Mouse (Mus musculus): ENCODE results near the gene A830031A19Rik.

Gene A830031A19Rik

DNA sequence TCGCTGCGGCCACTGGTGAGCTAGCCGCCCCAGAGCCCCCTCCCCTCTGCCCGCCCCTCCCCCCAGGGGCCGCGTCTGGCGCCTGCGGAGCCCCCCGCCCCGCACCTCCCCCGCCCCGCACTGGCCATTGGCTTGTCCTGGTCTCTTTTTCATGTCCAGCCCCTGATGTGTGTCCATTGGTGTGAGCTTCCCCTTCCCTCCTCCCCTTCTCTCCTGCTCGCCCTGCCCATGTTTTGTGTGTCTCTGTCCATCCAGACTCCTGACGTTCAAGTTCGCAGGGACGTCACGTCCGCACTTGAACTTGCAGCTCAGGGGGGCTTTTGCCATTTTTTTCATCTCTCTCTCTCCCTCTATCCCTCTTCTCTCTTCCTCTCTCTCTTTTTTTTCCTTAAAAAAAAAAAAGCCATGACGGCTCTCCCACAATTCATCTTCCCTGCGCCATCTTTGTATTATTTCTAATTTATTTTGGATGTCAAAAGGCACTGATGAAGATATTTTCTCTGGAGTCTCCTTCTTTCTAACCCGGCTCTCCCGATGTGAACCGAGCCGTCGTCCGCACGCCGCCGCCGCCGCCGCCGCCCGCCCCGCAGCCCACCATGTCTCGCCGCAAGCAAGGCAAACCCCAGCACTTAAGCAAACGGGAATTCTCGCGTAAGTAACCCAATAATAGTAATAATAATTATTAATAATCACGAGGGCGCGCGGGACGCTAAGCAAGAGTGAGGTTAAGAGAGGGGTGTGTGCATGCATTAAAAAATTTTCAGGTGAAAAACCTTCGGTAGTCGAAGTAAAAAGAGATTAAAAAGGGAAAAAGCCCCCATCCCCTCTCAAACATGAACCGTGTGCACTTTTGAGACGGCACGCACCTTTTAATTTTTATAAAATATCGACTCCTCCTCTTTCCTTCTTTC is 3.2 kb upstream of the A830031A19Rik start, which contains the start of gene Bcl11a:
Gene Bcl11a (plus strand): TSS at position 262 of the 911 bp plus-strand sequence.
- peak; percentile 73 to 87 for DNase-seq (ENCODE audit: inconsistent age in 2 of 2, low spot score in 1 of 2)

DNA sequence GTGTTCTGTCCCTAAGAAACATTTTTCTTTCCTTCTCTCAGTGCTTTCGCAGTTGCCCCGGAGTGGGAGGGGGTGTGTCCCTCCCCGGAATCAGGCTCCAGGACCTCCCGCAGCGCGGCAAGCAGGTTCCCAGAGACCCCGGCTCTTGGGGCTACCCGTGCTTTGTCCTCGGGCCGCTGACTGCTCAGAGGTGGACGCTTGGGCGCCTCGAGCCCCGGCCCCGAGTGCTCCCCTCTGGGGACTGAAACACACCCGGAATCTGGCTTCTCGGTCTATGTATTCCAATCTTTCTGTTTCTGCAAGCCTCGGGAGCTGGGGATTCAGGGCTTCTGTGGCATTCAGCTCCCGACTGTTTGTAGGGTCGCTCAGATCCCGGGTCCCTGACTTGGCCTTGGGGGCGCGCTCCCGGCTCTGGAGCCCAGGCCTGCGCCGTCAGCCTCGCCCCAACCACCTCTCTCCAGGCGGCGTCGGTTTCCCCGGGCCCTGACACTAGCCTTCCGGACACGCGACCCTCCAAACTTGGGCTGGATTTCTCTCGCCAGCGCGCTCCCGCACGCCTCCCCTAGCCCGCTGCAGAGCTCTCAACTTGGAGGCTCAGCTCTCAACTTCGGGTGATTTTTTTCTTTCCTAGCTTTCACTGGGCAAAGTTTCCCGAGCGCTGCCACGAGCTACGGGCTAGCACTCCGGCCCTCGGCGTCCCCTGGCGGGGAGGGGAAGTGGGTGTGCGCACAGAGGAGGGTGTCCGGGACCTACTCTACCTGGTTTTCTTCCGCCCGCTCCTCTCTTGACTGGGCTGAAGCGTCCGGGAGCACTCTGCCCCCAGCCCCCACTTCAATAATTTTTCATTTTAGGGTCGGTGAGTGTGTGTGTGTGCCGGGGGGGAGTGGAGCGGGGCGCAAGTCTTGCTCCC is 2.2 kb upstream of the A830031A19Rik start:
- peak; percentile 71 to 90 for DNase-seq (ENCODE audit: inconsistent age in 2 of 2, low spot score in 1 of 2)

DNA sequence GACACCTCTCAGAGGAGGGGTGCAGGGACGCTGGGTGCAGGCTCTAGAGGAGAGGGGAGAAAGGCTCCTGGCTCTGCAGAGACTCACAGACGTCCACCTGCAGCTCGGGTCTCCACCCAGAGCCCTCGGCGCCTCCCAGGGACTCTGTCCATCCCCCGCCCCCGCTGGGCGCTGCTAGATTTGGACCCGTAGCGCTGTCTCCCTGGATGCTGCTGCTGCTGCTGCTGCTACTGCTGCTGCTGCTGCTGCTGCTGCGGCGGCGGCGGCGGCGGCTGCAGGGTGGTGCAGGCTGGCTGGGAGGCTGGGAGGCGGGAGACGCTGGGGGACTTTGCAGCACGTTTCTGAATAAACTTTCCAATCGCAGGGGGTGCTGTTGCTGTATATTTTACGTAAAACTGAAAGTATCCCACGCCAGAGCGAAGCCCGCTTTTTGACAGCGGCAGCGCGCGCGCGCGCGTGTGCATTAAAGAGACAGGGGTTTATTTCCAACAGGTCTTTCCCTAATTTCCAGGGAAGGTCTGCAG is 1.3 kb upstream of the A830031A19Rik start:
- peak; percentile 59 to 81 for DNase-seq (ENCODE audit: inconsistent age in 2 of 2, low spot score in 1 of 2)

DNA sequence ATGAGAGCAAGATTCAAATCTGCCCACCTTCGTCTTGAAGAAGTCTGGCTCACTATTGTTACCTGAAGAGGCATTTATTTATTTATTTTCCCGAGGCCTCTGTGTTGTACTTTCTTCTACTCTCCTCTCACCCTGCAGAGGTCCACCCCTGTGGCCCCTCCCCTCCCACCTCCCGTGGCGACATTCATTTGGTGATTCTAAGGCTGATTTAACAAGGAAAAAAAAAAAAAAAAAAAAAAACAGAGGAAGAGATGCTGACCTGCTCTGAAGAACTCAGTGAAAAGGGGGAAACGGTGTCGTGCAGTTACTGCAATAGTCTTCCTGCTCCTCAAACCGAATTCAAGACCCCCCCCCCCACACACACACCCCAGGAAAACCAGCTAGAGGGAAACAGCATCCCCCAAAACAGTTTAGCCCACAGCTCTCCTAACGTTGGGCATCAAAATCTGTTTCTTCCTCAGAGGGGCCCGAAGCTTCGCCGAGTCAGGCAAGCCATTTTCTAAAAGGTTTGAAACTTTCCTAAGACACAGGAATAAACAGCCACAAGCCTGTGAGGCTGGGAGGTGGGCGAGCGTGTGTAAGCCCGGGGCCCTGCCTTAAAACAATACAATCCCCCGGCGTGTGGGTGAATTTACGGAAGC is 752 bp upstream of the A830031A19Rik start:
- DNase-seq (ENCODE audit: inconsistent age in 2 of 2, low spot score in 1 of 2) = peak in 1 of 2 experiments; percentile 78

DNA sequence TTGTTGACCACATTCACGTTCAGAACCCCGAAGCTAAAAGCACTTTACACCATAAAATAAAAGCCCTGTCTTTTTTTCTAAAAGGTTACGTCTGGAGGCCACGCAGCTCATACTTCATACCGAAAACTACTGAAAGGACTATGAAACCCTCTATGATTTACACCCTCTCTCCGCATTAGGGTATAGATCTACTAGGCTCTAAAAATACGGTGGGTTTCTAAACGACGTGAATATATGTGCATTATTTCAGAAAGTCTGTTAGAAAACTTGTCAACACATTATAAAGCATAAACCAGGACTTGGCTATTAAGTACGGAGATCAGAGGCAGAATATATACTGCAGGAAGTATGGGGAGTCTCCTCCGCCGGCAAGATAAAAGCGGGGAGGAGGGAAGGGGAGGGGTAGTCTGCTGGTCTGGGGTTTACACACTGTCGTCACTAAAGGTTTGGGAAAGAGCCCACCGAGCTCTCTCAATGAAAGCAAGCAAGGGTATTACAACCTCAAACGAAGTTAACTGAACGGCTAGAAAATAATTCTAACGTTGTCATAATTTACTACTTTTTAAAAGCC is 748 bp downstream of the A830031A19Rik start:
- peak in 1 of 2 experiments; percentile 21 for DNase-seq (ENCODE audit: inconsistent age in 2 of 2, low spot score in 1 of 2)

DNA sequence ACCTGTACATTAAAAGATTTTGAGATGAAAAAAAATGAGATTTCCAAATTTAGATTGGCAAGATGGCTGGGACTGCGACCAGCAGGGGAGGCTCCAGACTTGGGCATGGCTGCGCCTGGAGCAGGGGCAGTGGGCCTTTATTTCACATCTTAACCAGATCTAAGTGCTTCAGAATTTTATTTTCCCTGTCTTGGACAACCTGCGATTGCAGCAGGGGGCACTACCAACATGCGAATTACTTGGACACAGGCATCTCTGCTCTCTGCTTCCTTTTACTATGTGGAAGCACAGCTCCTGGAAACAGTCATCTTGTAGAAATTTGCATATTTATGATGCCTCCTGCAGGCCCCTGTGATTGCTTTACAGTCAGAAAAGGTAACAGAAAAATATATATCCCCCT is 9.5 kb downstream of the A830031A19Rik start:
- peak in 1 of 2 experiments; percentile 31 for DNase-seq (ENCODE audit: inconsistent age in 2 of 2, low spot score in 1 of 2)

- no peak for DNase-seq (ENCODE audit: inconsistent age in 2 of 2, low spot score in 1 of 2)
These were observed 10.6 kb downstream of the A830031A19Rik start for GRCm38 (mm10) chr11:24064221-24064620.

DNA sequence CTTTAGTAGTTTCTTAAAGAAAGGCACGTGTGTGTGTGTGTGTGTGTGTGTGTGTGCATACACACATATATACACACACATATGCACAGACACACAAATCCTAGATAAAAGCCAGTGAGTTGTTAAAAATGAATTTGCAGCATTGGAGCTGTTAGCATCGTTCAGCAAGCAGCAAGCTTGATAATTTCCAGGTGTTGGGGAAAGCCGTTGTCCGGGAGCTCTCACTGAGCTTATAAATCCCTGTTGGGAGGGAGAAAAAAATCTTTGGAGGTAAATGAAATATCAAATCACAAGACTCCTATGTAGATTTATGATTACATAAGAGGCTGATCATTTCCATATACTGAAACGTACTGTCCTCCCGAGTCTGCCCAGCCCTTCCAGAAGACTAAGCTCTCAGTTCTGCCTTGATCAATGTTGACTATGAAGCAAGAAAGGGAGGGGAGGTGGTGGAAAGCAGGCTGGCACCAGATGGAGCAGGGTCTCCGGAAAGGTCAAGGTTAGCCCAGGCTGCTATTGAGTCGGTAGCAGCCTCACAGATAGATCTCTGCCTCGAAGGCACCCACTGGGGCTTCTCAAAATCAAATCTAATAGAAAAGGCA is 12.3 kb downstream of the A830031A19Rik start:
- peak in 1 of 2 experiments; percentile 28 for DNase-seq (ENCODE audit: inconsistent age in 2 of 2, low spot score in 1 of 2)

DNA sequence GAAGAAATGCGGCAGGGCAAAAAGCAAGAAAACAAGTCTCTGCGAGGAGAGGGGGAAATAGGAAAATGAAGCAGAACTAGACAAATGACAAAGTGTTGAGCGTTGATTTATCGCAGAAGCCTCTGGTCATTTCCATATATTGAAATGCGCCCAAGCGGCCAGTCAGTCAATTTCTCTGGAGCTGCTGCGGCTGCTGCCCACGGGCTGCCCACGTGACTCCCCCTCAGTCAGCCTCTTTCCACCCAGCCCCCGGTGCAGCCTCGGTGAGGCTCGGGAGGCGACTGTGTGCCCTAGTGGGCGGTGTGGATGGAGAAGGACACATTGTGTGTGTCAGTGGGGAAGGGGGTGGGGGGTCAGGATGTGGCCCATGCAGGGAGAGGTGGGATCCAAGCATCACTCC is 13.0 kb downstream of the A830031A19Rik start:
- DNase-seq (ENCODE audit: inconsistent age in 2 of 2, low spot score in 1 of 2) = peak in 1 of 2 experiments; percentile 30

DNA sequence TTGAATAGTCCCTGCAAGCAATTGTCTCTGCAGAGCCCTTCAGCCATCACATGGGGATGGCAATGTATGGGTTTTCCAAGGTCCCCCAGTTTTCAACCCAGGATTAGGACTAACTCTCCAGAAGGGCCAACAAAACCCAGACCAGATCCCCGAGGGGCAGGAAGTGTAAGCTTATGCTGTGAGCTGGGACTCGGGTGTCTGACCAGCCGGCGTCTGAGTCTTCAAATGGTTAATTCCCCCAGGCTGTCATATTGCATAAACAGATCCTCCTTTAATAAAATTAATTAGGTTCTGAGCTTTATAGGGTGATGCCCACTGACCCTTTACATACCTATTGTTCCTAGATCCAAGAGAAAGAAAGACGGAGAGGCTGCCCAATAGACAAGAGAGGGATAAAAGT is 14.4 kb downstream of the A830031A19Rik start:
- no peak for DNase-seq (ENCODE audit: inconsistent age in 2 of 2, low spot score in 1 of 2)

DNA sequence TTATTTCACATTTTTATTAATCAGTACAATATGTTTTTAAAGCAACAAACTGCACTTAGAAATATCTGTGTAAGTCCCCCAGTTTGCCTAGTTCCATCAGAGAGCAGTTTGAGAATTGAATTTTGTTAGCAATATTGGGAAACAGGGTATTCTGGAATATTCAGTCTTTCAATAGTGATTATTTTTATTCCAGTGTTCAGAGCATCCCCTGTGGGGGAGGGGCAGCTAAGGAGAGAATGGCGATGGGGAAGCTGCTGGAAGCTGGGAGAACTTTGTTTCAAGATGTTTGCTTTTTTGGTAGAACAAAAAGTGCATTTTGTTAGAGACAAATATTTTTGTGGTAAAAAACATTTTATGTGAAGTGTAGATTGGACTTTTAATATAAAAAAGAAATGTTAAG is 15.7 kb downstream of the A830031A19Rik start:
- DNase-seq (ENCODE audit: inconsistent age in 2 of 2, low spot score in 1 of 2) = no peak

- peak in 1 of 2 experiments; percentile 30 for DNase-seq (ENCODE audit: inconsistent age in 2 of 2, low spot score in 1 of 2)
These were observed 22.0 kb downstream of the A830031A19Rik start for GRCm38 (mm10) chr11:24052882-24053281.

DNA sequence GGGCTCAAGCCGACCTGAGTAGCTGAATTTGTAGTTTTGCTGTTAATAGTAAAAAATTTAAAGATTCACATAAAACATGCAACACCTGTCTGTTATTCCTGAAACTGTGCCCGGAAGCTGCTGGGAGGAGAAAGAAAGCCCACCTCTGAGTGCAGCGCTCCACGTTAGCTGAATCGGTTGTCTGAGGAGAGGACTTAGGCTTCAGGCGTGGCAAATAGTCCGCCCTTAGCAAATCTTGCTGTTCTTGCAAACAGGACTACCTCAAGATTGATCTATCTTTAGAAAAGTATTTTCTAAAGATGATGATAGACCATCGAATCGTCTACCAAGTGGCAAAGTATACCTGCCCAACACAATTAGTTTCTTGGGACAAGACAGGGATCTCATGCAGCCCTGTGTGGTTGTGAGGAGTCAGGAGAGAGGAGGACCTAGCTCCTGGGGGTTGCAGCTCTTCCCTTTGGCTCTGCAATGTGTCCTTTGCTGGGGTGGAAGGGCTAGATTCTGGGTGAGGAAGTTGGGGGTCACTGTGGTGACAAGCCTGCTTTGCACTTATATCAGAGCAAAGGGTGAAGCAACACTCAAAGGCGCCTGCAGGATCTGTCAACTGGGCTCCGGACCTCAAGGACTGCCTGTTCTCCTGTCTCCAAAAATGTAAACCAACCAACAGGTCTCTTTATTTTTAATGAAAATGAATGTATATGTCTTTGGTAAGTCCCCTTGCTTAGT is 24.7 kb downstream of the A830031A19Rik start:
- DNase-seq (ENCODE audit: inconsistent age in 2 of 2, low spot score in 1 of 2) = no peak

GRCm38 (mm10) chr11:24049226-24050031 is 25.4 kb downstream of the A830031A19Rik start:
- peak; percentile 64 to 93 for DNase-seq (ENCODE audit: inconsistent age in 2 of 2, low spot score in 1 of 2)

DNA sequence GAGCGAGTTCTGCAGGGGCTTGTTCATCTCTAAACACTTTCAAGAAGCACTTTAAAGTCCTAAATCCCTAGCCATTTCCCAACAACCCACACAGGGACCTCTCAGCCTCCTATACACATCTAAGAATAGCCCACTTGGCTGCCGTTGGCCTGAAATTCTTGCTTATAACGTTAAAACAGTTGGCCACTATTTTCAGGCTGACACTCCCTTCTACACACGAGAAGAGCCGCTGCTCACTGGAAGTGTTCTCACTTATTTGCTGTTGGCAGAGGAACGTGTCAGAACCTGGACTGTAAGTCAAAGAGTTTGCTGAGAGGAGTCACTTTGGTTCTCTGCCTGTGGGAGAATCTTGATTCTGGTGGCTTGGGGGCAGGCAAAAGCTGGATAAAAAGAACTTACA is 30.8 kb downstream of the A830031A19Rik start:
- no peak for DNase-seq (ENCODE audit: inconsistent age in 2 of 2, low spot score in 1 of 2)

DNA sequence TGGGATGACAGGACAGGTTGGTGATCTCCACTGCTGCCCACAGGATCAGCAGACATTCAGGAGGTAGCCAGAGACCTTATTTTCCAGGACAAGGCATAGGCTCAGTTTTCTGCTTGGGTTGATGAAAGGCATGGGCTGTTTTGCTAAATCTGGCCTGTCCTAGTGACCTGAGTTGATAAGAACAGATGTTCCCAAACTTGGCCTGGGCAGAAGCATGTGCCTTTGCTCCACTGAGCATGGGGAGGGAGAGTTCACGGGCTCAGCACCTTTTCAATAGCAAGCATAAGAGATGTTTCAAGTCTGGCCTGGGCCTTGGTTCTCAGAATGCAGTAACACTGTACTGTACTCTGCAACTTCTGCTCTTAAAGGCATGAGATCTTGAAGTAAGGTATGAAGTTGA is 54.1 kb downstream of the A830031A19Rik start:
- no peak for DNase-seq (ENCODE audit: inconsistent age in 2 of 2, low spot score in 1 of 2)

- DNase-seq (ENCODE audit: inconsistent age in 2 of 2, low spot score in 1 of 2) = no peak
These were observed 56.1 kb downstream of the A830031A19Rik start for GRCm38 (mm10) chr11:24018783-24019182.

- DNase-seq (ENCODE audit: inconsistent age in 2 of 2, low spot score in 1 of 2) = no peak
These were observed 58.1 kb downstream of the A830031A19Rik start for GRCm38 (mm10) chr11:24016647-24017179.
